Mouse (Mus musculus) liver, embryonic 14.5 days (tissue): ENCODE data around the gene Clec1b.

ENCODE experiments used
- CTCF ChIP-seq: IDR thresholded peaks from 2 replicates; pipeline ENCODE4 v1.5.1; 2016; ENCODE audit warnings: antibody characterized with exemption, low read depth, control low read depth
- EP300 ChIP-seq: IDR thresholded peaks from 2 replicates; pipeline ENCODE4 v1.6.1; 2016; ENCODE audit warnings: antibody characterized with exemption, low read depth

GRCm38 (mm10) chr6:129438033-129438432, 40.9 kb downstream of the Clec1b start:
- no peak for TF ChIP-seq CTCF
- no peak for TF ChIP-seq EP300
